Mouse (Mus musculus) megakaryocyte, embryonic 14.5 days (primary cell): Measurements from ENCODE around the gene Ddx47.

Experiments
- FLI1 ChIP-seq: IDR thresholded peaks from 2 replicates; pipeline ENCODE4 v1.6.1; 2012; ENCODE audit warnings: low read length, inconsistent platforms, mixed read lengths
- GATA1 ChIP-seq: IDR thresholded peaks from 3 replicates; pipeline ENCODE4 v1.6.1; 2012; ENCODE audit warnings: mixed read lengths, low read length, inconsistent platforms, borderline replicate concordance

DNA sequence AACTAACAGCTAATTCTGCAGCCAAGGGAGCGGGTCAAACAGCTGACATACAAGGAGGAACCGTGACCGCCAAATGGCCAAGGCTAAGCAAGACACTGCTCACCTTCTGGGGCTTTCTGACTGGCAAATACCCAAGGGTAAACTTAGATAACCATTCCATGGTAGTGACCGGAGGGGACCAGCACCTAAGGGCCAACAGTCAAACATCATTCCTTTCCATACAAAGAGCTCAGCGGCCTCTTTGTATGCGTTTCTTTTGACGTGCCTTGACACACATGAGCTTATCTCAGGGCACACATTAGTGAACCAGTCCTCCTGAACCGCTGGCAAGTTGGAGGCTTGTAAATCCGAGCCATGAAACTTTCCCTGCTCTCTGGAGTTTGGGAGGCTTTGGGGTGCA is 35.9 kb downstream of the Ddx47 start:
- no peak for TF ChIP-seq GATA1
- TF ChIP-seq FLI1: no peak
